Mouse (Mus musculus) c-Kit-negative CD71-positive TER-119-positive erythroid progenitor cells, embryonic 14.5 days (primary cell): ENCODE data around the gene Clhc1.
"Not testable (repeated sequence)": the region's sequence is repeated elsewhere in the genome, so short reads cannot be mapped to it uniquely, and the experiment has no call there.

Source experiments
- DNase-seq: peaks from one replicate; pipeline ENCODE4 v3.0.0-alpha.2; 2013; ENCODE audit warnings: low read depth, low spot score

Gene Clhc1

GRCm38 (mm10) chr11:29547752-29548503 is at the start of gene Clhc1, which contains the start of gene Rps27a:
Clhc1 (plus strand) TSS chr11:29547950.
Rps27a (minus strand) TSS chr11:29548109.
- peak; percentile 84 for DNase-seq

GRCm38 (mm10) chr11:29503948-29504893 is 43.5 kb upstream of the Clhc1 start:
- no peak for DNase-seq

- no peak for DNase-seq
Measured at GRCm38 (mm10) chr11:29504899-29505625, 42.7 kb upstream of the Clhc1 start.

- DNase-seq, result no peak
Measured at GRCm38 (mm10) chr11:29509421-29509820, 38.3 kb upstream of the Clhc1 start.

GRCm38 (mm10) chr11:29512818-29513535 is 34.8 kb upstream of the Clhc1 start:
- no peak for DNase-seq

- no peak for DNase-seq
Measured at GRCm38 (mm10) chr11:29514325-29514681, 33.4 kb upstream of the Clhc1 start.

GRCm38 (mm10) chr11:29514682-29515412 is 32.9 kb upstream of the Clhc1 start, which contains the start of gene Prorsd1:
Prorsd1 (minus strand) TSS chr11:29515033.
- DNase-seq, result peak; percentile 90

- DNase-seq, result peak; percentile 63
Measured at GRCm38 (mm10) chr11:29525988-29526794, 21.6 kb upstream of the Clhc1 start, which contains the start of gene Mtif2. Mtif2 (plus strand) TSS chr11:29526408.

- no peak for DNase-seq
Measured at GRCm38 (mm10) chr11:29538201-29538600, 9.5 kb upstream of the Clhc1 start.

- no peak for DNase-seq
Measured at GRCm38 (mm10) chr11:29544225-29544945, 3.4 kb upstream of the Clhc1 start.

- not testable (repeated sequence) for DNase-seq
Measured at GRCm38 (mm10) chr11:29545150-29545752, 2.5 kb upstream of the Clhc1 start.

- not testable (repeated sequence) for DNase-seq
Measured at GRCm38 (mm10) chr11:29546297-29546696, 1.5 kb upstream of the Clhc1 start.

GRCm38 (mm10) chr11:29546762-29547161 is 988 bp upstream of the Clhc1 start:
- DNase-seq, result no peak

- DNase-seq, result no peak
Measured at GRCm38 (mm10) chr11:29547249-29547751, 450 bp upstream of the Clhc1 start.

- DNase-seq, result no peak
Measured at GRCm38 (mm10) chr11:29548504-29549424, 1.0 kb downstream of the Clhc1 start.

GRCm38 (mm10) chr11:29549425-29549778 is 1.7 kb downstream of the Clhc1 start:
- DNase-seq, result no peak

- no peak for DNase-seq
Measured at GRCm38 (mm10) chr11:29560452-29560851, 12.7 kb downstream of the Clhc1 start.
